Mouse (Mus musculus) stomach, embryonic 15.5 days (tissue): ENCODE results near the gene Gm16253. TPM values are rescaled to one million over a fixed set of nuclear protein-coding genes. Genes with fewer than 3 reads are reported as not detected.

Experiments used
- ATAC-seq: fragments of 200-750 bp; cut with Nextera tagmentation; 2 replicates; pipeline ENCODE4 v1.8.0; 2017; ENCODE audit warnings: low read depth, moderate number of reproducible peaks, moderate TSS enrichment; ENCODE audit not compliant: insufficient read depth, low FRiP score
- H3K27ac ChIP-seq: fragments of 300-500 bp; sonication (generic); 2 replicates; pipeline ENCODE4 v1.5.1; 2015; ENCODE audit warnings: mild to moderate bottlenecking, inconsistent platforms
- H3K27me3 ChIP-seq: fragments of 300-500 bp; sonication (generic); replicated peaks from 2 replicates; pipeline ENCODE4 v1.6.1; 2015; ENCODE audit warnings: inconsistent platforms
- H3K36me3 ChIP-seq: fragments of 300-500 bp; sonication (generic); 2 replicates; pipeline ENCODE4 v1.6.1; 2015; ENCODE audit warnings: inconsistent platforms
- H3K4me1 ChIP-seq: fragments of 300-500 bp; sonication (generic); 2 replicates; pipeline ENCODE4 v1.6.1; 2015; ENCODE audit warnings: inconsistent platforms
- H3K4me2 ChIP-seq: fragments of 300-500 bp; sonication (generic); 2 replicates; pipeline ENCODE4 v1.6.1; 2015; ENCODE audit warnings: mild to moderate bottlenecking, inconsistent platforms
- H3K4me3 ChIP-seq: fragments of 300-500 bp; sonication (generic); replicated peaks from 2 replicates; pipeline ENCODE4 v1.5.1; 2015; ENCODE audit warnings: inconsistent platforms
- H3K9ac ChIP-seq: fragments of 300-500 bp; sonication (generic); 2 replicates; pipeline ENCODE4 v1.6.1; 2015; ENCODE audit warnings: inconsistent platforms
- H3K9me3 ChIP-seq: fragments of 300-500 bp; sonication (generic); 2 replicates; pipeline ENCODE4 v1.6.1; 2016; ENCODE audit warnings: inconsistent platforms
- WGBS: fragments of 180-500 bp; shearing (Covaris S2); methylation state at CpG from one replicate; pipeline ENCODE4 v1.1.7; 2015; 5-methylcytosine and 5-hydroxymethylcytosine counted together
- polyA plus RNA-seq: library from polyadenylated mRNA; unstranded; fragments of >200 nt; fragmentation: Nextera tagmentation; extraction: Ambion mirVana; gene quantifications from 2 replicates; pipeline ENCODE4 v1.2.1, GENCODE M21; 2015

The Gm16253 gene
- polyA plus RNA-seq, 1 experiment from 2014 or later: 1.8 TPM

DNA sequence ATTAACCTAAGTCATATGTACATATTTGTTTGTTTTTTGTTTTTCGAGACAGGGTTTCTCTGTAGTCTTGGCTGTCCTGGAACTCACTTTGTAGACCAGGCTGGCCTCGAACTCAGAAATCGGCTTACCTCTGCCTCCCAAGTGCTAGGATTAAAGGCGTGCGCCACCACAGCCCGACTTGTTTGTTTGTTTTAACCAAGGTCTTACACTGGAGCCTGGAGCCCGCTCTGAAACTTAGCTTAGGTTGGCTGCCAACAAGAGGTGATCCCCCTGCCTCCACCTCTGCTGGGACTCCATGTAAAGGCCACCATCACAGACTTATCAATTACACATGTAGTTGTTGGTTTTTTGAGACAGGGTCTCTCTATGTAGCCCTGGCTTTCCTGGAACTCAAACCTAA is 28.0 kb upstream of the Gm16253 start:
- Histone ChIP-seq H3K9me3 (no peaks in the 10 kb centered on the region), H3K27ac (no peak overlapping the region), H3K4me3 (no peak overlapping the region), H3K4me2 (no peak overlapping the region), H3K36me3 (no peaks in the 10 kb centered on the region), H3K27me3 (no peaks in the 10 kb centered on the region), H3K4me1 (0 out of 2 replicates have a peak, but pooled peaks cover 7% of the 10 kb centered on the region), H3K9ac (no peak overlapping the region)
- WGBS: 79% methylated on average over 7 of the region's 7 CpGs
- ATAC-seq: no peak

- Histone ChIP-seq H3K4me3 (no peak overlapping the region), H3K4me2 (no peak overlapping the region), H3K36me3 (no peaks in the 10 kb centered on the region), H3K9ac (no peak overlapping the region), H3K27me3 (no peaks in the 10 kb centered on the region), H3K9me3 (no peaks in the 10 kb centered on the region), H3K27ac (no peak overlapping the region), H3K4me1 (0 out of 2 replicates have a peak, but pooled peaks cover 12% of the 10 kb centered on the region)
- ATAC-seq: no peak
- WGBS: 76% methylated on average over 5 of the region's 5 CpGs
These were observed 27.4 kb upstream of the Gm16253 start for GRCm38 (mm10) chr3:96549346-96549745.

DNA sequence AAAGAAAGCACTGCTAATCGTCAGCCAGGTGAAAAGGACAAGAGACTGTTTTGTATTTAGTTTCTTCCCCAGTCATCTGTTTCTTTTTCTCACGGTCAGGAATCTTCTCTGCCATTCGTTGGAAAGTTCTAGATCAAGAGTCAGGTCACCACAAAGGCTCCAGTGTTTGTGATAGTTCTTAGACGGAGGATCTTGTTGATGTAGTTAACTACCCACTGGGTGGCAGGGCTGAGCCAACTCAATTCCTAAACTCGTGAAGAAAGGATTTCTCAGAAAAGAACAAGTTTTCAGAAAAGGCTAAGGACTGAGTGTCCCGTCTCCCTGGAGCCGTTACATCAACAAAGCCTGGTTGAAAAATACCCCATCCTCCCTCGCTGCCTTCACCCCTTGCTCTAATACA is 25.6 kb upstream of the Gm16253 start:
- Histone ChIP-seq H3K27ac (peak overlapping the region; percentile 59), H3K27me3 (no peaks in the 10 kb centered on the region), H3K4me1 (peaks cover 30% of the 10 kb centered on the region), H3K4me3 (no peak overlapping the region), H3K9me3 (no peaks in the 10 kb centered on the region), H3K9ac (no peak overlapping the region), H3K4me2 (no peak overlapping the region; the same call in 1 of the 2 replicates), H3K36me3 (no peaks in the 10 kb centered on the region)
- ATAC-seq: no peak
- WGBS: 7% methylated on average over 8 of the region's 8 CpGs

GRCm38 (mm10) chr3:96551890-96552289 is 24.9 kb upstream of the Gm16253 start:
- no peak for ATAC-seq
- H3K27me3 ChIP-seq: no peaks in the 10 kb centered on the region
- 0 out of 2 replicates have a peak overlapping the region, but pooled peaks have one; percentile 59 for H3K27ac ChIP-seq
- 52% methylated on average over 7 of the region's 7 CpGs for WGBS
- no peak overlapping the region for H3K9ac ChIP-seq
- no peak overlapping the region for H3K4me3 ChIP-seq
- peaks cover 31% of the 10 kb centered on the region for H3K4me1 ChIP-seq
- H3K4me2 ChIP-seq: no peak overlapping the region; the same call in 1 of the 2 replicates
- no peaks in the 10 kb centered on the region for H3K9me3 ChIP-seq
- no peaks in the 10 kb centered on the region for H3K36me3 ChIP-seq

- Histone ChIP-seq H3K4me2 (no peak overlapping the region), H3K27me3 (no peaks in the 10 kb centered on the region), H3K36me3 (no peaks in the 10 kb centered on the region), H3K9ac (no peak overlapping the region), H3K9me3 (no peaks in the 10 kb centered on the region), H3K4me1 (peaks cover 28% of the 10 kb centered on the region), H3K4me3 (no peak overlapping the region), H3K27ac (0 out of 2 replicates have a peak overlapping the region, but pooled peaks have one; percentile 40)
- WGBS: 65% methylated on average over 6 of the region's 6 CpGs
- ATAC-seq: no peak
These were observed 23.2 kb upstream of the Gm16253 start for GRCm38 (mm10) chr3:96553601-96554000.

GRCm38 (mm10) chr3:96554251-96554650 is 22.5 kb upstream of the Gm16253 start:
- WGBS: 79% methylated on average over 6 of the region's 6 CpGs
- Histone ChIP-seq H3K4me2 (no peak overlapping the region), H3K27ac (peak overlapping the region; percentile 40; the same call in 1 of the 2 replicates), H3K9me3 (no peaks in the 10 kb centered on the region), H3K4me1 (peaks cover 28% of the 10 kb centered on the region), H3K4me3 (no peak overlapping the region), H3K9ac (no peak overlapping the region), H3K27me3 (no peaks in the 10 kb centered on the region), H3K36me3 (no peaks in the 10 kb centered on the region)
- no peak for ATAC-seq

- no peaks in the 10 kb centered on the region for H3K9me3 ChIP-seq
- ATAC-seq: peak; percentile 28; the same call in 1 of the 2 replicates
- no peaks in the 10 kb centered on the region for H3K27me3 ChIP-seq
- H3K9ac ChIP-seq: no peak overlapping the region
- WGBS: 24% methylated on average over 12 of the region's 12 CpGs
- 0 out of 2 replicates have a peak, but pooled peaks cover 6% of the 10 kb centered on the region for H3K36me3 ChIP-seq
- H3K4me1 ChIP-seq: peaks cover 36% of the 10 kb centered on the region
- H3K4me3 ChIP-seq: no peak overlapping the region
- H3K4me2 ChIP-seq: peak overlapping the region; percentile 25; the same call in 1 of the 2 replicates
- peak overlapping the region; percentile 96 for H3K27ac ChIP-seq
These were observed 21.7 kb upstream of the Gm16253 start for GRCm38 (mm10) chr3:96555041-96555596.

DNA sequence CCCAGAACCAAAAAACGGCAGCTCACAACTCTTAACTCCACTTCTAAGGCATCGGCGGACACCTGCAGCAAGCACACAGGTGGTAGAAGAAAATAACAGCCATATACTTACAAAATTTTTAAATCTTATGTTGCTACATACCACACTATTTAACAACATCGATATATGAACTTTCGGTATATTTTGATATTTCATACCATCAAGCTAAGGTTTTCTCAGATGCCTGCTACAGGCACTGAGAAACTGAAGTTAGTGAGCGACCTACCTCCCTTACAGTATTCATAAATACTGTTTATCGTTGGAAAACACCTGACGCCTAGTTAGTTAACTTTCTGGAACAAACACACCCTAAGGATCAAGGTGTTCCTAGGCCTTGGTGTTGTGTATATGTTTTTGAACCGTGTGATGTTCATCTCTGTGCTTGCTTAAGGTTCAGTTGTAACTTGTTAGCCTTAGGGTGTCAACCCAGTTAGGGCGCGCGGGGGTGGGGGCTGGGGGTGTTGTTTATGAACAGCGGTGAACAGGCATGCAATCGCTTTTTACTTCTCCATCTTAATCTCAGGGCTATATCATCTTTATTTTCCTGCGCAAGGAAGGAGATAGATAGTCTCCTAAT is 20.7 kb upstream of the Gm16253 start:
- H3K9ac ChIP-seq: no peak overlapping the region

DNA sequence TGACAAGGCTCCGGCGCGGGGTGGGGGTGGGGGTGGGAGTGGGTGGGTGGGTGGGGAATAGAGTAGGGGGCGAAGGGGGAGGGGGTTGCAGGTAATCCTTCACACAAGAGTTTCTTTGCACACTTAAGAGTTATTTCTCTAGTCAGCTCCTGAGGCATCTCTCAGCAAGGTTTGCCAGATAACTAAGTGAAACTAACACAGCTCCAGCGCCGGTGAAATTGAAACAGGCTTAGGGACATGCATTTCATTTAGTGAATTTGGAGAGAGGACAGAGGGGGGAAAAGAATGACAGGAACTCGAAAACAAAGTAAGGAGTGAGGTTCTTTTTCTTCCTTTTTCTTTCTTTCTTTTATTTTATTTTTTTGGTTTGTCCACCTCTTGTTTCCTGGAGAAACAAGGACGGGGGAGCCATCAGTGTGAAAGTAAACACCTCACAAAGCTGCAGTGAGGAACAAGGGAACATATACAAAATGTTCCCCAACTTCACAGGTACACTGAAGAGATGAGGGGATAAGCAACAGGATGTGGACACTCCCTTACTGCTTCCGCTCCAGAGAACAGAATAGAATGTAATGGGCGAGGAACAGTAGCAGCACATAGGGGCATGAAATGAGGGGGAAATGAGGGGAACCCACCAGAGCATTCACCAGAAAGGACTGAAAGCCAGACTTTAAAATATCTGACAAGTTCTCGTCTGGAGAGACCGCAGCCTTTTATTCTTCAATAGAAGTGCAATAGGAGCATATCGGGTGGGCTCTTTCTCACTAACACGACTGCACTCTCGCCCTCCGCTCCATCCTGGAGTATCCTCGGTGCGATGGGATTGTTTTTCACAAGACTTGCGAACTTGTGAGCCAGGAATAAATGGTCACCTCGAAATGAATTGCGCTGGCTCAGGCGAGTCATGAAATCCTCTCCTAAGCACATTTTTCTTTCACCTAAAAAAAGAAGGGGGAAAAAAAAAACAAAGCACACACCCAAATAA is 19.8 kb upstream of the Gm16253 start:
- 2% methylated on average over 22 of the region's 22 CpGs for WGBS
- H3K9ac ChIP-seq: peak overlapping the region; percentile 53
- ATAC-seq: no peak
- H3K4me2 ChIP-seq: peak overlapping the region; percentile 87
- peak overlapping the region; percentile 96 for H3K27ac ChIP-seq
- H3K4me1 ChIP-seq: peaks cover 48% of the 10 kb centered on the region
- H3K36me3 ChIP-seq: peaks cover 20% of the 10 kb centered on the region
- no peaks in the 10 kb centered on the region for H3K27me3 ChIP-seq
- peak overlapping the region; percentile 65 for H3K4me3 ChIP-seq
- H3K9me3 ChIP-seq: no peaks in the 10 kb centered on the region

More for the DNA sequence above, 20.7 kb upstream of the Gm16253 start:
- WGBS: 67% methylated on average over 15 of the region's 15 CpGs
- Histone ChIP-seq H3K27ac (peak overlapping the region; percentile 96), H3K27me3 (no peaks in the 10 kb centered on the region), H3K9me3 (no peaks in the 10 kb centered on the region), H3K4me1 (peaks cover 42% of the 10 kb centered on the region), H3K36me3 (peaks cover 16% of the 10 kb centered on the region), H3K4me3 (peak overlapping the region; percentile 65; the same call in 1 of the 2 replicates), H3K4me2 (peak overlapping the region; percentile 87; the same call in 1 of the 2 replicates)
- no peak for ATAC-seq

GRCm38 (mm10) chr3:96557694-96558093 is 19.1 kb upstream of the Gm16253 start, which contains the start of gene Txnip:
Gene Txnip (plus strand): TSS chr3:96557957.
- peak; percentile 99 for ATAC-seq
- H3K36me3 ChIP-seq: peaks cover 20% of the 10 kb centered on the region
- peak within 1 kb of the TSS; percentile 77 for H3K9ac ChIP-seq
- H3K4me2 ChIP-seq: peak within 1 kb of the TSS; percentile 87
- H3K9me3 ChIP-seq: no peaks in the 10 kb centered on the region
- H3K4me1 ChIP-seq: peaks cover 53% of the 10 kb centered on the region
- peak within 1 kb of the TSS; percentile 65 for H3K4me3 ChIP-seq
- WGBS: under 1% methylated on average over 26 of the region's 26 CpGs
- H3K27ac ChIP-seq: peak within 1 kb of the TSS; percentile 96
- H3K27me3 ChIP-seq: no peaks in the 10 kb centered on the region

DNA sequence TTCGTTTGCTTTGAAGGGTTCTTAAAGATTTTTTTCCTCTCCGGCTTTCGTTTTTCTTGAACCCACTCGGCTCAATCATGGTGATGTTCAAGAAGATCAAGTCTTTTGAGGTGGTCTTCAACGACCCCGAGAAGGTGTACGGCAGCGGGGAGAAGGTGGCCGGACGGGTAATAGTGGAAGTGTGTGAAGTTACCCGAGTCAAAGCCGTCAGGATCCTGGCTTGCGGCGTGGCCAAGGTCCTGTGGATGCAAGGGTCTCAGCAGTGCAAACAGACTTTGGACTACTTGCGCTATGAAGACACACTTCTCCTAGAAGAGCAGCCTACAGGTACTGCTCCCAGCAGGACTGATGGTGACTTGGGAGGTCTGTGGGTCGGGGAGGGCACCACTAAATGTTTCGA is 18.6 kb upstream of the Gm16253 start:
- no peak for ATAC-seq
- Histone ChIP-seq H3K4me2 (peak overlapping the region; percentile 60), H3K4me1 (peaks cover 53% of the 10 kb centered on the region), H3K4me3 (peak overlapping the region; percentile 65), H3K27me3 (no peaks in the 10 kb centered on the region), H3K27ac (peak overlapping the region; percentile 96), H3K9ac (peak overlapping the region; percentile 77), H3K9me3 (no peaks in the 10 kb centered on the region), H3K36me3 (peaks cover 20% of the 10 kb centered on the region)
- under 1% methylated on average over 17 of the region's 17 CpGs for WGBS
